Mouse (Mus musculus): ENCODE data around the gene Fam189a1.

DNA sequence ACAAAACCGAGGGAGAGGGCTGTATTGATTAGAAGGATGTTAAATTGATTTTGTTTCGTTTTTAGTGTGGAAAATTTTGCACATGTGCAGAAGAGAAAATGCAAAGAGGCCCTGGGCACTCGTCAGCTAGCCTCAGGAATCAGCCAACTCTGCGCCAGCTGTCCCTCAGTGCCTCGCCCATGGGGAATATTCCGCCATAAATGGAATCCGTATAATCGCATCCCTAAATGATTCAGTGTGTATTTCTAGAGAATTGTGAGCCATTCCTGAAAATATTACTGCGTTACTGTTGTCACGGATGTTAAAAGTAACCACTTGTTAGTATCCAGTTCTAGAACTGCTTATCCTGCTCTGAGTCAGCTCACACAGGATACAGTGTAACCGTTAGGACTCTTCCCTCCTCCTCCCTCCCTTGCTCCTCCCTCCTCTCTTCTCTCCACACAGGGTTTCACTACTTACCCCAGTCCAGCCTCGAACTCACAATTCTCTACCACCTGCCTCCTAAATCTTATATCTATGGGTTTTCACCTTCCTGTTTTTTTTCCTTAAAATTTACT lies 299.8 kb downstream of the Fam189a1 start:
- no peak for TF ChIP-seq CTCF (IDR thresholded peaks at IDR 0.05; ENCODE audit: low read depth)
- TF ChIP-seq EP300 (IDR thresholded peaks at IDR 0.05; ENCODE audit: low read depth), result no peak

All from liver, embryonic 14.5 days (tissue).